Mouse (Mus musculus) adrenal gland, postnatal 0 days (tissue): ENCODE measurements around the gene Gtf2f2. TPM values are rescaled to one million over a fixed set of nuclear protein-coding genes. Genes with fewer than 3 reads are reported as not detected.

Source experiments
- polyA plus RNA-seq: library from polyadenylated mRNA; unstranded; fragments of >200 nt; fragmentation: Nextera tagmentation; extraction: Ambion mirVana; gene quantifications from 2 replicates; pipeline ENCODE4 v1.2.1, GENCODE M21; 2015

Gene Gtf2f2
- polyA plus RNA-seq: 40.7 and 44.2 TPM in 2 replicates

GRCm38 (mm10) chr14:76010102-76011061 is at the start of gene Gtf2f2:
TSS of gene Gtf2f2 (minus strand) at chr14:76010865.

GRCm38 (mm10) chr14:75954766-75955165 is 55.9 kb downstream of the Gtf2f2 start, which contains the start of gene Kctd4:
TSS of gene Kctd4 (plus strand) at chr14:75955009.

Other genes with a start within 250 kb of the Gtf2f2 start
- 4.3 and 9.5 TPM in 2 replicates for gene Slc25a30, start 223.8 kb downstream of the Gtf2f2 start, polyA plus RNA-seq
- 1,358 and 1,698 TPM in 2 replicates for gene Tpt1, start 165.8 kb downstream of the Gtf2f2 start, polyA plus RNA-seq
- 0.20 and 0.40 TPM in 2 replicates for gene Kctd4, start 55.9 kb downstream of the Gtf2f2 start, polyA plus RNA-seq
- gene Gpalpp1, start 99.9 kb upstream of the Gtf2f2 start, polyA plus RNA-seq: 6.8 and 8.3 TPM in 2 replicates
- gene Nufip1, start 100.0 kb upstream of the Gtf2f2 start, polyA plus RNA-seq: 9.7 and 11.9 TPM in 2 replicates